Mouse (Mus musculus) erythroblast, embryonic 14.5 days (primary cell): ENCODE measurements around the gene Zfp609. TPM values are rescaled to one million over a fixed set of nuclear protein-coding genes. Genes with fewer than 3 reads are reported as not detected.
A peak's percentile ranks its signal among the peaks of the same experiment; 100 is the strongest.
"Not testable (repeated sequence)": the region's sequence is repeated elsewhere in the genome, so short reads cannot be mapped to it uniquely, and the experiment has no call there.

Source experiments
- H3K27me3 ChIP-seq: 2 replicates; pipeline ENCODE4 v1.6.1; 2012; ENCODE audit warnings: inconsistent platforms; ENCODE audit not compliant: control insufficient read depth
- H3K36me3 ChIP-seq: 2 replicates; pipeline ENCODE4 v1.6.1; 2012; ENCODE audit warnings: mild to moderate bottlenecking, inconsistent platforms; ENCODE audit not compliant: control insufficient read depth
- H3K4me1 ChIP-seq: 2 replicates; pipeline ENCODE4 v1.6.1; 2012; ENCODE audit warnings: inconsistent platforms; ENCODE audit not compliant: control insufficient read depth
- H3K4me3 ChIP-seq: replicated peaks from 2 replicates; pipeline ENCODE3; 2012; ENCODE audit warnings: moderate library complexity, mild to moderate bottlenecking, inconsistent platforms
- H3K9me3 ChIP-seq: 2 replicates; pipeline ENCODE4 v1.6.1; 2012; ENCODE audit warnings: low read length, inconsistent platforms, mixed read lengths; ENCODE audit not compliant: control insufficient read depth
- GATA1 ChIP-seq: IDR thresholded peaks from 2 replicates; pipeline ENCODE4 v1.6.1; 2012; ENCODE audit warnings: low read length, inconsistent platforms, mixed read lengths
- TAL1 ChIP-seq: IDR thresholded peaks from 3 replicates; pipeline ENCODE4 v1.6.1; 2012; ENCODE audit warnings: low read length, inconsistent platforms, mixed read lengths
- polyA plus RNA-seq: library from polyadenylated mRNA; stranded (reverse); fragments of >175 nt; gene quantifications from 2 replicates; pipeline ENCODE4 v1.2.3, GENCODE M21; 2012

The Zfp609 gene
- polyA plus RNA-seq, 1 experiment, result 0.53 TPM

DNA sequence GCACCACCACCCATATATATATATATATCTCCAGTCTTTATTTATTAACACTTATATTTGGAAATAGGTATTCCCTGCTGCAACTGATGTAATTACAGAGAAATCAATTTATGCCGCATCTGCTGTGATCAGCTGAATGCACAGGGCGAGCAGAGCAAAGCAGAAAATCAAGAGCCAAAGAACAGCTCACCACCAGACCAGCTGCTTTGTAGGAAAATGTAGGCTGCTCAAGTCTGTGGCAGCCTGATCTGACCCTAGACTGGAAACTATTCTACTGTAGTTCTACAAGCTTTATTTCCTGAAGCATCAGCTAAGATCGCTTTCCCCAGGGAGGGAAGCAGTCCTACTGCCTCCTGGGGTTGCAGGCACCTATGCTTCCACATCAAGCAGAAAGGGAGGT is 33.9 kb downstream of the Zfp609 start:
- Histone ChIP-seq H3K9me3 (no peaks in the 10 kb centered on the region), H3K36me3 (peaks cover 30% of the 10 kb centered on the region), H3K4me1 (peaks cover 21% of the 10 kb centered on the region), H3K27me3 (no peaks in the 10 kb centered on the region), H3K4me3 (no peak overlapping the region)
- TF ChIP-seq GATA1 (no peak), TAL1 (no peak)

DNA sequence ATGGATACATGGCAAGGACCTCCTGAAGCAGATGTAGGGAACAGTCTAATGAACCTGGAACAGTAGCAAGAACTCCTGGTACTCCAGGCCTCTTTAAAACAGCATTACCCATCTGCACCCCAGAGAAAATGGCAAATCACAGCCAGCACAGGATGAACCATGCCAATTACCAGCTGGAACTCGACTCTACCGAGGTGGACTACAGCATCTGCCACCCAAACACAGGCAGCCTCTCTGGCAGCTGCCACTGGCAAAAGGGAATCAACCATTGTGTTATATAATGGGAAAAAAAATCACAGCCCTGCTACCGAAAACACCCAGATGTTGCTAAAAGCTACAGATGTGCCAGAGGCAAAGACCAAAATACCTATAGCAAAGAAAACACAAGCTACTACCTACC is 34.3 kb downstream of the Zfp609 start:
- no peaks in the 10 kb centered on the region for H3K27me3 ChIP-seq
- TF ChIP-seq GATA1 (no peak), TAL1 (no peak)
- H3K4me3 ChIP-seq, result no peak overlapping the region
- H3K36me3 ChIP-seq, result peaks cover 30% of the 10 kb centered on the region
- H3K9me3 ChIP-seq, result no peaks in the 10 kb centered on the region
- H3K4me1 ChIP-seq, result peaks cover 25% of the 10 kb centered on the region

DNA sequence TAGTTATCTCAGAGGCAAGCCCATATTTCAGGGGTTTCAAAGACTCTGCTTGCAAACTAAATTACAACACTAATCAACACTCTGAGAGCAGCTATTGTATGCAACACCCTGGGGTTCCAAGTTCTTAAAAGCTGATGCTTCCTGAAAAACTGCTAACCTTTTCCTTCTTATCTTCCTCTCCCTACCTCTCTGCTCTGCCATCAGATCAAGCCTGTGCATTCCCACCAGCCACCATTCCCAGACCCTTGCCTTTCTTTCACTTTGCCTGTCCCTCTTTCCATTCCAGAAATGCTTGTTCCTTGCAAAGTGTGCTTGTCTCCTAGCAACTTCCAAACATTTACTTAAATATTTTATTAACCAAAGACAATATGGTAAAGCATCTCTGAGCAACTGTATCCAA is 35.5 kb downstream of the Zfp609 start:
- H3K4me3 ChIP-seq, result no peak overlapping the region
- no peak for TF ChIP-seq GATA1
- TF ChIP-seq TAL1, result no peak
- no peaks in the 10 kb centered on the region for H3K27me3 ChIP-seq
- no peaks in the 10 kb centered on the region for H3K9me3 ChIP-seq
- peaks cover 30% of the 10 kb centered on the region for H3K36me3 ChIP-seq
- H3K4me1 ChIP-seq, result peaks cover 37% of the 10 kb centered on the region

DNA sequence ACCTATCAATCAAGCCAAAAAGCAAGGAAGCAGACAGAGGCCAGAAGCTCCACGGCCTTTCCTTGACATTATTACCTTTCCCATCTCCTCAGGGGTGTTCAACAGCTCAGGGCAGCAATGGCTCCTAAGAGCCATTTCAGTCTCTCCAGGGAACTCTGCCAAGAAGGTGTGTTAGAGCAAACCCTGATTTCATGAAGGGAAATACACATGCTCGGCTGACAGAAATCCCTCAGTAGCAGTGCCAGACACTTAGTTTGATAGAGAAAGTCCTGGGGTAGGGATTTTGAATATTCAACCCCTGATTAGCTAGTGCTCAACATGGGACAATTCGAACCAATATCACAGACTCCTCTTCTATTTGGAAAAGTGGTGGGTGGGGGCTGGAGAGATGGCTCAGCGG is 36.3 kb downstream of the Zfp609 start:
- H3K4me1 ChIP-seq, result peaks cover 44% of the 10 kb centered on the region
- no peak for TF ChIP-seq GATA1
- H3K36me3 ChIP-seq, result peaks cover 30% of the 10 kb centered on the region
- H3K4me3 ChIP-seq, result no peak overlapping the region
- no peaks in the 10 kb centered on the region for H3K9me3 ChIP-seq
- no peaks in the 10 kb centered on the region for H3K27me3 ChIP-seq

DNA sequence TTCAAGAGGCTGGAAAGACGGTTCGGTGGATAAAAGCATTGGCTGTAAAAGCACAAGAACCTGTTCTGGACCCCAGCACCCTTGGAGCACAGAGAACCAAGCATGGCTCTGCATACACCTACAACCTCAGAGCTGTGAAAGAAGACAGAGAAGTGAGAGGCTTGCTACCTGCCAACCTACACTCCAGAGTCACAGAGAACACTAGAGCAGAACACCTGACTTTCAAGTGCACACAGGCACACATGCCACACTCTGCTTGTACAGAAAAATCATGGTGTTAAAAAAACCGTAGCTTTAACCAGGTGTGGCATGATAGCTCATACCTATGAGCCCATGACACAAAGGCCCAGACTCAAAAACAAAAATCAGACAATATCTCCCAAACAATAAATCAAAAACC is 37.6 kb downstream of the Zfp609 start:
- no peak for TF ChIP-seq GATA1
- no peak for TF ChIP-seq TAL1
- Histone ChIP-seq H3K36me3 (peaks cover 22% of the 10 kb centered on the region), H3K4me1 (peaks cover 49% of the 10 kb centered on the region), H3K4me3 (no peak overlapping the region), H3K27me3 (no peaks in the 10 kb centered on the region), H3K9me3 (no peaks in the 10 kb centered on the region)

DNA sequence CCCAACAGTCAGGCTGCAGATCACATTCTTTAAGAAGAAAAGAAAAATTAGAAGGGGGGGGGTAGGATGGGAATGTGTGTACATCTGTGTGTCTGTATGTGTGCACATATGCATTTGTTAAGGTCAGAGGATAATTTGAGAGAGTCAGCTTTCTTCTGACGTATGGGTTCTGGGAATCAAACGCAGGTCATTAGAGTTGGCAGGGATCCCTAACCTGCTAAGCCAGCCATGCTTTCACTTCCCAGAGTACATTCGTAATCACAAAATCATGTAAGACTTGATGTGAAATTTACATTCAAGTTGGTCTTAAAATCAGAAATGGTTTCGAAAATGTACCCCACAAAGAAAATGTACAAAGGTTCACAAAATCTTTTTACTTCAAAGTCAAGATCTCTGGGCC is 38.8 kb downstream of the Zfp609 start:
- H3K36me3 ChIP-seq, result peaks cover 9% of the 10 kb centered on the region
- no peak overlapping the region for H3K4me3 ChIP-seq
- TF ChIP-seq GATA1, result no peak
- TF ChIP-seq TAL1, result no peak
- H3K4me1 ChIP-seq, result peaks cover 57% of the 10 kb centered on the region
- no peaks in the 10 kb centered on the region for H3K9me3 ChIP-seq
- no peaks in the 10 kb centered on the region for H3K27me3 ChIP-seq

DNA sequence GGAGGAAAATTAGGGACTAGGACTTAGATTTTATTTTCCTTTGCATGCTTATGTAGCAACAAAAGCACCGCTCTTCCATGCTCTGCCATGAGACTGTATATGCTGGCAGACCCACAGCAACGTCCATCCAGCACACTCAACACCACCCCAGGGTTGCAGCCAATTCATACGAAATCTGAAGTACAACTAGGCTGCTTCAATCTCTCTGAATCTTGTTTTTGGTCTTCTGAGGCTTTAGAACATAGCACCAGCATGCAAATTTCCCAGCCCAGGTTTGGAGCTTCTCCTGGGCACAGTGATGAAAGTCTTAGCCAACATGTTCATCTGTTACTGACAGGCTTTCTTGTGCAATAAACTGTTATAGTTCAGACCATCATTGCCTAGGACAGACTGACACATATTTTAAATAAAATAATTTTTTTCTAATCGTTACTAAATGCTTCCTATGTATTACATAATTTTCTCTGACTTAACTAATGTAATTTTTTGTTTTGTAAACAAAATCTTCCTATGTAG is 39.5 kb downstream of the Zfp609 start:
- Histone ChIP-seq H3K4me3 (no peak overlapping the region), H3K9me3 (no peaks in the 10 kb centered on the region), H3K27me3 (no peaks in the 10 kb centered on the region), H3K36me3 (peaks cover 6% of the 10 kb centered on the region), H3K4me1 (peaks cover 59% of the 10 kb centered on the region)
- TF ChIP-seq TAL1 (no peak), GATA1 (no peak)

DNA sequence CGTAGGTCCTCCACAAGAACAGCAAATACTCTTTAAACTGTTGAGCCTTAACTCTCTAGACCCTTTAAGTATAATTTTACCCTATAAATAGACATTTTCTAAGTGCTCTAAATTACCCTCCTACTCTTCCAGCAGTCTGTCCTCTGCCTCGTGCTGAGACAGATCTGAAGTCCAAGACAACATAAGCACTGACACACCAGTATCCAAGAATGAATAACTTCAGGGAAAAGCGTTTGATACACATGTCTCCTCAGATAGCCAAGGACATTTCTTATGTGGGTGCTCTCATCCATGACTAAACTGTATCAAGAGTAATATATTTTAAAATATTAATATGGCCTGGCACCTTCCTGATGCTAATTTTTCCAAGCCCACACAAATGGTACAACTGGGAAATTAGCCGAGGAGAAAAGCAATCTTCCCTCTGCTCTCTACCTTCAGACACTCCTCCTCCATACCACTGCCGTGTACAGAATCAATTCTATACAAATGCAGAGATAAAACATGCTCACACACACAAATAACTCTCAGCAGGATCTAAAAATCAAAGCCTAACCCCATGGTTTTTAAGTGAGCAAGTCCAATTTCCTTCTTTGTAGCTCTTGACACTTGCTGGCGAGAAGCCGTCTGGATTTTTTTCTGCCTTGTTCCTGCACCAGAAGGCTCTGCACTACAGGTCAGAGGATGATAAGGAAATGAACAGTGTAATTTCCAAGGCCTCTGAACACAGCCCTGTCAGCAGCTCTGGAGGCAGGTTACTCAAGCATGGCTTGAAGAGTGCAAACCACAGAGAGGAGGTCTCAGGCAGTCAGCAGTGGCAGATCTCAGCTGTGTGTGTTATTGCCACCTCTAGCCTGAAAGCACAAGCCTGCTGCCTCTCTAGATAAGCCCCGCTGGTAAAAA is 40.2 kb downstream of the Zfp609 start:
- no peaks in the 10 kb centered on the region for H3K9me3 ChIP-seq
- H3K27me3 ChIP-seq, result no peaks in the 10 kb centered on the region
- peaks cover 5% of the 10 kb centered on the region for H3K36me3 ChIP-seq
- no peak for TF ChIP-seq TAL1
- TF ChIP-seq GATA1, result no peak
- peaks cover 59% of the 10 kb centered on the region for H3K4me1 ChIP-seq
- no peak overlapping the region for H3K4me3 ChIP-seq

DNA sequence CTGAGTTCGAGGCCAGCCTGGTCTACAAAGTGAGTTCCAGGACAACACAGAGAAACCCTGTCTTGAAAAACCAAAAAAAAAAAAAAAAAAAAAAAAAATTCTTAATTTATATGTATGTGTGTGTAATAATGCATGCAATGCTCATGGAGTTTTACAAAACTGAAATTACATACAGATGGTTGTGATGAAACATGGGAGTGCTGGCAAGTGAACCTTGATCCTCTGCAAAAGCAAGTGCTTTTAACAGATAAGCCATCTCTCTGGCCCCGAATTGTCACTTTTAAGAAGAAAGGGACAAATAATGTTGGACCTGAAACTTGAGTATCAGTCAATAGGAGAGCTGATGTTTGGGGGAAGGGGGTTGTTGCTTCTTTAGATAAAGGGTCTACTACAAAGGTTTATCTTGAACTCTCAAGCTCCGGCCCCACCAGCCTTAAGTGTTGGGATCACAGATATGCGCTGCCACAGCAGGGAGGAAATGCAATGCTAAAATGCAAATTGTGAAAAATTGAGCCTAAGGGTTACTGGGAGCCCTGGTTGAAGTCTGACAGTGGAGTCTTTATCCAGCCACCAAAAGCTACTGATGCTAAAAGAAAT is 41.5 kb downstream of the Zfp609 start:
- Histone ChIP-seq H3K4me3 (peak overlapping the region; percentile 20), H3K27me3 (no peaks in the 10 kb centered on the region), H3K9me3 (no peaks in the 10 kb centered on the region), H3K36me3 (peaks cover 1% of the 10 kb centered on the region), H3K4me1 (peaks cover 61% of the 10 kb centered on the region)
- no peak for TF ChIP-seq TAL1
- TF ChIP-seq GATA1, result no peak

DNA sequence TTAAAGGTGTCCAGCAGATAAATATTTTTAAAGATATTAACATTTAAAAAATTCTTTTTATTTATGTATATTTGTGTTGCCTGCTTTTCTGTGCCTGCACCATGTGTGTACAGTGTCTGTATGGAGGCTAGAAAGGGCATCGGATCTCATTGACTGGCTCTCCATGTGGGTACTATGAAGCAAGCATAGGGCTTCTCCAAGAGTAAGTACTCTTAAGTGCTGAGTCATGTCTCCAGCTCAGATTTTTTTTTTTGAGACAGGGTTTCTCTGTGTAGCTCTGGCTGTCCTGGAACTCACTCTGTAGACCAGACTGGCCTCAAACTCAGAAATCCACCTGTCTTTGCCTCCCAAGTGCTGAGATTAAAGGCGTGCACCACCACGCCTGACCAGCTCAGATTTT is 47.7 kb downstream of the Zfp609 start:
- not testable (repeated sequence) for H3K36me3 ChIP-seq, H3K27me3 ChIP-seq, H3K9me3 ChIP-seq, H3K4me3 ChIP-seq
- H3K4me1 ChIP-seq, result peaks cover 39% of the 10 kb centered on the region
